Mouse (Mus musculus): ENCODE results near the gene Akap14. TPM values are rescaled to one million over a fixed set of nuclear protein-coding genes. Genes with fewer than 3 reads are reported as not detected.
"Not testable (repeated sequence)": the region's sequence is repeated elsewhere in the genome, so short reads cannot be mapped to it uniquely, and the experiment has no call there.

Akap14 gene
- polyA plus RNA-seq (2016; fragmentation: Nextera tagmentation; extraction: Ambion mirVana) = 0.14 TPM in 1 of 2 replicates, not detected in the other

- no peaks in the 10 kb centered on the region for H3K27me3 ChIP-seq (replicated peaks; ENCODE audit: low read depth, poor library complexity, severe bottlenecking)
- no peaks in the 10 kb centered on the region for H3K36me3 ChIP-seq (replicated peaks)
- no peak within 1 kb of the TSS for H3K27ac ChIP-seq (replicated peaks)
- DNase-seq (ENCODE audit: low spot score) = no peak
- H3K4me1 ChIP-seq = no peaks in the 10 kb centered on the region
- H3K9me3 ChIP-seq = no peaks in the 10 kb centered on the region
- H3K4me3 ChIP-seq = no peak within 1 kb of the TSS
- WGBS = 47% methylated on average over 5 of the region's 5 CpGs
Measured at GRCm38 (mm10) chrX:37168742-37169141, at the start of gene Akap14. Gene Akap14, minus strand, starts transcription at chrX:37168842.

DNA sequence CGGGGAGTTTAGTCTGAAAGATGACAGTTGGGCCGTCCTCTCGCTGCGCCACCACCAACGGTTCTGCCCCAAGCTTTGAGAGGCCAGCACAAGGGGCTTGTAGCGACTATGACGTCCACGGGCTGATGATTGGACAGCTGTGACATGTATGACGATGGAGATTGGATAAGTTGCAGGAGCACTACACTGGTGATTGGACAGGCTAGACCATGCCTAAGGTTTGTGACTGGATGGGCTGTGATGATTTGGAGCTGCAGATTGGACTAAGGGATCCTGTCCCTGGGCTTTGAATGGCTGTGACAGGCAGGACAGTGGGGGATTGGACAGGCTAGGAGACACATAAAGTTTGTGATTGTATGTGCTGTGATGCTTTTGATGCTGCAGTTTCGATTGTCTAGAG lies 42.3 kb upstream of the Akap14 start, which contains the start of gene Gm9:
Gm9 (minus strand) TSS at position 101 of the 400 bp plus-strand sequence.
- WGBS = 91% methylated on average over 10 of the region's 10 CpGs
- no peak within 1 kb of the TSS for H3K27ac ChIP-seq (replicated peaks)
- H3K36me3 ChIP-seq (replicated peaks) = no peaks in the 10 kb centered on the region
- no peaks in the 10 kb centered on the region for H3K4me1 ChIP-seq
- no peak for DNase-seq (ENCODE audit: low spot score)
- no peaks in the 10 kb centered on the region for H3K27me3 ChIP-seq (replicated peaks; ENCODE audit: low read depth, poor library complexity, severe bottlenecking)
- H3K9me3 ChIP-seq = no peaks in the 10 kb centered on the region
- H3K4me3 ChIP-seq = no peak within 1 kb of the TSS

DNA sequence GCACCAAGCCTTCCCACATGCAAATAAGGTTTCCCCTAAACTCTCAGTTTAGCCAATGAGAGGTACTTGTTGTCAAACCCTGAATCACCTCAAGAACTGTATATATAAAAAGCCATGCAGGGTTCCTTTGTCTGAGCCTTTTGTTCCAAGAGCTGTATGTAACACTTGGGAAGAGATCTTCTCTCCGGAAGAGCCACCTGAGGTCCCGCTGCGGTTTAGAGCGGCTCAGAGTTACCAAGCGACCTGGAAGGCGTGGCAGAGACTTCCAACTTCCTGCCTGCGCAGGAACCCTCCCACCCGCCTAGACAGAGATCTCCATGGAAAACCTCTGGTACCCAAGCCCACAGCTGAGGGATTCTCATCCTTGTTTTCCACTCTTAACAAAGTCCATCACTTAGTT lies 30.0 kb upstream of the Akap14 start:
- no peak overlapping the region for H3K27ac ChIP-seq (replicated peaks)
- H3K4me3 ChIP-seq = no peak overlapping the region
- no peaks in the 10 kb centered on the region for H3K9me3 ChIP-seq
- no peaks in the 10 kb centered on the region for H3K27me3 ChIP-seq (replicated peaks; ENCODE audit: low read depth, poor library complexity, severe bottlenecking)
- 63% methylated on average over 8 of the region's 8 CpGs for WGBS
- H3K36me3 ChIP-seq (replicated peaks) = no peaks in the 10 kb centered on the region
- no peaks in the 10 kb centered on the region for H3K4me1 ChIP-seq
- DNase-seq (ENCODE audit: low spot score) = no peak

GRCm38 (mm10) chrX:37191744-37192379 lies 23.2 kb upstream of the Akap14 start:
- H3K4me1 ChIP-seq = no peaks in the 10 kb centered on the region
- H3K27me3 ChIP-seq (replicated peaks; ENCODE audit: low read depth, poor library complexity, severe bottlenecking) = no peaks in the 10 kb centered on the region
- no peaks in the 10 kb centered on the region for H3K36me3 ChIP-seq (replicated peaks)
- H3K27ac ChIP-seq (replicated peaks) = peak overlapping the region; percentile 82
- H3K9me3 ChIP-seq = no peaks in the 10 kb centered on the region
- peak; percentile 27 for DNase-seq (ENCODE audit: low spot score)
- peak overlapping the region; percentile 68 for H3K4me3 ChIP-seq
- WGBS = 25% methylated on average over 28 of the region's 28 CpGs

DNA sequence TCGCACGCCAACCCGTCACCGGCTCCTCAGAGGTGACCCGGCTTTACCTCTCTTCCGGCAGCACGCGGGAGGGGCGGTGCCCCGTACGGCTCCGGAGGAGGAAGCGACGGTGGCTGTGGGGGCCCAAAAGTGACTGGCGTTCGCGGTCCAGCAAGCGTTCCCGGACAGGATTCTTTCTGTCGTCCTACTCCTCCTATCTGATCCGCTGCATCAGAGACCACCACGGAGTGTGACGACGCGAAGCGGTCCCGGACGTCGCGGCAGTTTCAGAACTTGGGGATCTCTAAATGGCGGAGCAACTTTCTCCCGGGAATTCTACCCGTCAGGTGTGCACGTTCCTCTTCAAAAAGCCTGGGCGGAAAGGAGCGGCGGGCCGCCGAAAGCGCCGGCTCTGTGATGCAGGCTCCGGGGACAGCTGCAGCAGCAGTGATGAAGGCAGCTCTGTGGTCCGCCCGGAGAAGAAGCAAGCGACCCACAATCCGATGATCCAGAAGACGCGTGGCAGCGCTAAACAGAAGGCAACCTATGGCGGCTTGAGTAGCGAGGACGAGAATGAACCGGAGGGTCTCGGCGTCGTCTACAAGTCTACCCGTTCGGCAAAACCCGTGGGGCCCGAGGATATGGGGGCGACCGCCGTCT lies 22.6 kb upstream of the Akap14 start, which contains the start of the genes Ndufa1 and Rnf113a1:
Ndufa1 (minus strand) TSS at position 59 of the 639 bp plus-strand sequence.
Rnf113a1 (plus strand) TSS at position 141 of the 639 bp plus-strand sequence.
- H3K36me3 ChIP-seq (replicated peaks) = no peaks in the 10 kb centered on the region
- H3K27me3 ChIP-seq (replicated peaks; ENCODE audit: low read depth, poor library complexity, severe bottlenecking) = no peaks in the 10 kb centered on the region
- 18% methylated on average over 63 of the region's 63 CpGs for WGBS
- DNase-seq (ENCODE audit: low spot score) = peak; percentile 87
- no peaks in the 10 kb centered on the region for H3K9me3 ChIP-seq
- peak within 1 kb of the TSS; percentile 68 for H3K4me3 ChIP-seq
- H3K27ac ChIP-seq (replicated peaks) = peak within 1 kb of the TSS; percentile 82
- H3K4me1 ChIP-seq = no peaks in the 10 kb centered on the region

DNA sequence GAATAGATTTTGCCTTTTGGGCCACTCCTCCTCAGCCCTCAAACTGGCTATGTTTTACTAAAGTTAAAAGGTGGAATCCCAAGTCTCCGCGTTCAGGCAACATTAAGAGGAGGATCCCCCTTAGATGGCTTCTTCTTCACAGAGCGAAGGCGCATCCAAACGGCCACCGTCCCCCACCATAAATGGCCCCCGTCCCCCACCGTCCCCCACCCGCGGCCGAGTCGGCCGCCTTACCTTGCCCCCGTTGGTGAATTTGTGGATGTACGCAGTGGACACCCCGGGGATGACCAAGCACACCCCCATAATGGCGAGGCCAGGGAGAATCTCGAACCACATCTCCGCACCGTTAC lies 22.1 kb upstream of the Akap14 start:
- no peaks in the 10 kb centered on the region for H3K4me1 ChIP-seq
- H3K27ac ChIP-seq (replicated peaks) = peak overlapping the region; percentile 82; the same call in 1 of the 2 replicates
- H3K4me3 ChIP-seq = peak overlapping the region; percentile 68
- DNase-seq (ENCODE audit: low spot score) = no peak
- H3K9me3 ChIP-seq = no peaks in the 10 kb centered on the region
- H3K36me3 ChIP-seq (replicated peaks) = no peaks in the 10 kb centered on the region
- WGBS = 25% methylated on average over 20 of the region's 20 CpGs
- H3K27me3 ChIP-seq (replicated peaks; ENCODE audit: low read depth, poor library complexity, severe bottlenecking) = no peaks in the 10 kb centered on the region

DNA sequence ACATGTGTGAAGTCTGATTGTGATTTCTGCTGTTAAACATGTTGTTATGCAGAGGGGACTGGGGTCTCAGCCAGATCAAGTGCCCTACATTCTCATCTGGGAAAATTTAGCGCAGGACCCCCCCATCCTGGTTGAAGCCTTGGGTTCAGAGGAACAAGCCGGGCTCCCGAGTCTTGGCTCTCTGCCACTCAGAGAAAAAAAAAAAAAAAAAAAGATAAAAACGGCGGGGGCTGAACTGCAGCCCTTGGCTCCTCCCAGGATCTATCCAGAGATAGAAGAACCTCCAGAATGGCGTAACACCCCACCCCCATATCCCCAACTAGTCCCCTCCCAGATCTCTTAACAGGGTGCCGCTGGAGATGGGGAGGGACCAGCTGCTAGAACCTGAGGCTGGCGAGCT lies 15.8 kb upstream of the Akap14 start:
- not testable (repeated sequence) for DNase-seq (ENCODE audit: low spot score)
- WGBS = 72% methylated on average over 8 of the region's 8 CpGs

DNA sequence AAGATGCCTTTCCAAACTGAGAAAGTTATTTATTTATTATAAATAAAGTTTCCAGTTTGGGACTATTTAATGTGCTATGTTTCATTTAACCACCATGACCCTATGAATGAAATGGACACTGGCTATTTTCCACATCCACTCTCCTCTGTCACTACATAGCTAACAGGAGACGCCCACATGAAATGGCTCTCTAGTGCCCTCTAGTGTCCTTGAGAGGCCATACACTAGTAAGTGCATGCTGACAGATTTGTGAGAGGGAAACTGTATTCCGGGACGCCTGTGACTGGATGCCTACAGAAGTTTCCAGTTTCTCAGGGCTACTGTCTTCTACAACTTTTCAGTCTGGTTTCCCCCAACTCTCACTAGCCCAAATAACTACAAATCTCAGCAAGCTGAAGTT lies 1.6 kb downstream of the Akap14 start:
- DNase-seq (ENCODE audit: low spot score) = peak; percentile 15
- peaks cover 10% of the 10 kb centered on the region for H3K27me3 ChIP-seq (replicated peaks; ENCODE audit: low read depth, poor library complexity, severe bottlenecking)
- H3K4me3 ChIP-seq = no peak overlapping the region
- no peaks in the 10 kb centered on the region for H3K36me3 ChIP-seq (replicated peaks)
- H3K9me3 ChIP-seq = no peaks in the 10 kb centered on the region
- WGBS = 36% methylated on average over 3 of the region's 3 CpGs
- no peaks in the 10 kb centered on the region for H3K4me1 ChIP-seq
- no peak overlapping the region for H3K27ac ChIP-seq (replicated peaks)

More for the DNA sequence above, 15.8 kb upstream of the Akap14 start:
- not testable (repeated sequence) for H3K4me1 ChIP-seq; H3K27me3 ChIP-seq (replicated peaks; ENCODE audit: low read depth, poor library complexity, severe bottlenecking); H3K27ac ChIP-seq (replicated peaks); H3K9me3 ChIP-seq; H3K36me3 ChIP-seq (replicated peaks); H3K4me3 ChIP-seq

GRCm38 (mm10) chrX:37163115-37163514 lies 5.5 kb downstream of the Akap14 start:
- Histone ChIP-seq H3K9me3 (no peaks in the 10 kb centered on the region), H3K4me1 (no peaks in the 10 kb centered on the region), H3K27me3 (replicated peaks; ENCODE audit: low read depth, poor library complexity, severe bottlenecking) (peaks cover 10% of the 10 kb centered on the region), H3K27ac (replicated peaks) (no peak overlapping the region), H3K4me3 (no peak overlapping the region), H3K36me3 (replicated peaks) (no peaks in the 10 kb centered on the region)
- no peak for DNase-seq (ENCODE audit: low spot score)
- 73% methylated on average over 18 of the region's 18 CpGs for WGBS

GRCm38 (mm10) chrX:37161169-37161568 lies 7.5 kb downstream of the Akap14 start:
- 83% methylated on average over 10 of the region's 10 CpGs for WGBS

DNA sequence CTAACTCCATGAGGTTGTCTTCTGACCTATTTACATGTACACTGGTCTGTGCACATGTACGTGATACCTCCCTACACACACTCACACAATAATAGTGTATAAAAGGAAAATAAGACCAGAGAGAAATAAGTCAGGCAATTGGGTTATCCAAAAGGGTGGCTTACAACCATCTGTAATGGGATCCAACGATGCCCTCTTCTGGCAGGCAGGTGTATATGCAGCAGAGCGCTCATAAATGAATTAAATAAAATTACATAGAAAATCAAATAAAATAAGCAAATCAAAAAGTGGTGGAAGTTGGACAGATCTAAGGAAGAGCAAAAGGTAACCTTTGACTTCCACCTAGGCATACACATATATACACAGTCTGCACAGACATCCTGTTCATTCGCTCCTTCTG lies 10.8 kb downstream of the Akap14 start:
- WGBS = 59% methylated on average over 4 of the region's 4 CpGs
- DNase-seq (ENCODE audit: low spot score) = no peak
- Histone ChIP-seq H3K36me3 (replicated peaks) (peaks cover 18% of the 10 kb centered on the region; the same call in 1 of the 2 replicates), H3K9me3 (no peaks in the 10 kb centered on the region), H3K27me3 (replicated peaks; ENCODE audit: low read depth, poor library complexity, severe bottlenecking) (peaks cover 2% of the 10 kb centered on the region; the same call in 1 of the 2 replicates), H3K27ac (replicated peaks) (no peak overlapping the region), H3K4me3 (no peak overlapping the region), H3K4me1 (no peaks in the 10 kb centered on the region)

More at GRCm38 (mm10) chrX:37161169-37161568, 7.5 kb downstream of the Akap14 start:
- no peak overlapping the region for H3K4me3 ChIP-seq
- H3K36me3 ChIP-seq (replicated peaks) = no peaks in the 10 kb centered on the region
- no peaks in the 10 kb centered on the region for H3K9me3 ChIP-seq
- no peak for DNase-seq (ENCODE audit: low spot score)
- peaks cover 10% of the 10 kb centered on the region for H3K27me3 ChIP-seq (replicated peaks; ENCODE audit: low read depth, poor library complexity, severe bottlenecking)
- no peaks in the 10 kb centered on the region for H3K4me1 ChIP-seq
- no peak overlapping the region for H3K27ac ChIP-seq (replicated peaks)

- Histone ChIP-seq H3K4me3 (no peak overlapping the region), H3K27me3 (replicated peaks; ENCODE audit: low read depth, poor library complexity, severe bottlenecking) (no peaks in the 10 kb centered on the region), H3K27ac (replicated peaks) (no peak overlapping the region), H3K36me3 (replicated peaks) (peaks cover 40% of the 10 kb centered on the region), H3K9me3 (no peaks in the 10 kb centered on the region), H3K4me1 (no peaks in the 10 kb centered on the region)
- peak; percentile 10 for DNase-seq (ENCODE audit: low spot score)
- WGBS = 97% methylated on average over 2 of the region's 2 CpGs
Measured at GRCm38 (mm10) chrX:37144954-37145353, 23.7 kb downstream of the Akap14 start.

- WGBS = 51% methylated on average over 2 of the region's 4 CpGs
- not testable (repeated sequence) for DNase-seq (ENCODE audit: low spot score); H3K4me1 ChIP-seq; H3K27me3 ChIP-seq (replicated peaks; ENCODE audit: low read depth, poor library complexity, severe bottlenecking); H3K27ac ChIP-seq (replicated peaks); H3K4me3 ChIP-seq; H3K9me3 ChIP-seq
- H3K36me3 ChIP-seq (replicated peaks) = peaks cover 40% of the 10 kb centered on the region
Measured at GRCm38 (mm10) chrX:37144498-37144897, 24.1 kb downstream of the Akap14 start.

Measured in embryonic facial prominence, embryonic 10.5 days (tissue).